Mouse (Mus musculus) spleen, adult 2 months (tissue): ENCODE results near the gene Plekhg6. TPM values are rescaled to one million over a fixed set of nuclear protein-coding genes. Genes with fewer than 3 reads are reported as not detected.

Experiments used
- DNase-seq, 2 experiments: peaks; one replicate each; pipeline versions ENCODE4 v3.0.0 to v3.0.0-alpha.2; 2012 to 2021; ENCODE audit warnings: low spot score in 2 of 2, low read depth in 1 of 2
- H3K27ac ChIP-seq: fragments of 200-500 bp; 2 replicates; pipeline ENCODE4 v1.5.1; 2012; ENCODE audit warnings: low read length, inconsistent platforms; ENCODE audit not compliant: insufficient read depth
- H3K27me3 ChIP-seq: fragments of 200-500 bp; 2 replicates; pipeline ENCODE4 v1.6.1; 2012; ENCODE audit warnings: mild to moderate bottlenecking, moderate library complexity, low read length, inconsistent platforms; ENCODE audit not compliant: control insufficient read depth, insufficient read depth
- H3K36me3 ChIP-seq: fragments of 200-500 bp; 2 replicates; pipeline ENCODE4 v1.6.1; 2012; ENCODE audit warnings: mild to moderate bottlenecking, low read length, inconsistent platforms; ENCODE audit not compliant: control insufficient read depth, insufficient read depth
- H3K4me1 ChIP-seq: fragments of 200-500 bp; 2 replicates; pipeline ENCODE4 v1.6.1; 2011; ENCODE audit warnings: inconsistent platforms; ENCODE audit not compliant: control insufficient read depth, insufficient read depth, insufficient read length
- H3K4me3 ChIP-seq: fragments of 200-500 bp; 2 replicates; pipeline ENCODE4 v1.5.1; 2011; ENCODE audit warnings: mild to moderate bottlenecking, inconsistent platforms; ENCODE audit not compliant: insufficient read depth, insufficient read length; ENCODE audit errors: extremely low read depth
- CTCF ChIP-seq: fragments of 200-500 bp; IDR thresholded peaks from 2 replicates; pipeline ENCODE4 v1.5.1; 2011; ENCODE audit warnings: mild to moderate bottlenecking, inconsistent platforms; ENCODE audit not compliant: insufficient read depth, insufficient read length, insufficient replicate concordance; ENCODE audit errors: extremely low read depth
- POLR2A ChIP-seq: fragments of 200-500 bp; IDR thresholded peaks from 2 replicates; pipeline ENCODE4 v1.6.1; 2011; ENCODE audit warnings: low read depth, low read length, inconsistent platforms
- WGBS: fragments of 180-500 bp; shearing (Covaris S2); methylation state at CpG from one replicate; pipeline ENCODE4 v1.1.7; 2018; 5-methylcytosine and 5-hydroxymethylcytosine counted together
- polyA plus RNA-seq: library from polyadenylated mRNA; depleted of rRNA; stranded (reverse); fragments of >200 nt; gene quantifications from 2 replicates; pipeline ENCODE4 v1.2.3, GENCODE M21; 2012

Gene Plekhg6
- polyA plus RNA-seq, 1 experiment = not detected

- Histone ChIP-seq H3K36me3 (no peaks in the 10 kb centered on the region; the same call in 1 of the 2 replicates), H3K4me1 (peaks cover 15% of the 10 kb centered on the region; the same call in 1 of the 2 replicates), H3K27ac (peak overlapping the region; percentile 52), H3K4me3 (no peak overlapping the region; the same call in 1 of the 2 replicates), H3K27me3 (peaks cover 3% of the 10 kb centered on the region; the same call in 1 of the 2 replicates)
- 32% methylated on average over 14 of the region's 14 CpGs for WGBS
- DNase-seq = no peak
- TF ChIP-seq CTCF (no peak), POLR2A (no peak)
Observed at GRCm38 (mm10) chr6:125354352-125355151, 26.0 kb downstream of the Plekhg6 start.

- Histone ChIP-seq H3K27ac (peak overlapping the region; percentile 61), H3K36me3 (no peaks in the 10 kb centered on the region; the same call in 1 of the 2 replicates), H3K4me1 (peaks cover 18% of the 10 kb centered on the region; the same call in 1 of the 2 replicates), H3K4me3 (no peak overlapping the region), H3K27me3 (peaks cover 4% of the 10 kb centered on the region; the same call in 1 of the 2 replicates)
- DNase-seq = no peak
- 15% methylated on average over 4 of the region's 4 CpGs for WGBS
- TF ChIP-seq CTCF = no peak
- no peak for TF ChIP-seq POLR2A
Observed at GRCm38 (mm10) chr6:125353655-125354054, 26.9 kb downstream of the Plekhg6 start.

- H3K27me3 ChIP-seq = peaks cover 4% of the 10 kb centered on the region; the same call in 1 of the 2 replicates
- no peak for TF ChIP-seq POLR2A
- no peak for TF ChIP-seq CTCF
- no peaks in the 10 kb centered on the region; the same call in 1 of the 2 replicates for H3K36me3 ChIP-seq
- DNase-seq = no peak
- peaks cover 18% of the 10 kb centered on the region; the same call in 1 of the 2 replicates for H3K4me1 ChIP-seq
- no peak overlapping the region for H3K4me3 ChIP-seq
- peak overlapping the region; percentile 61 for H3K27ac ChIP-seq
- 34% methylated on average over 11 of the region's 11 CpGs for WGBS
Observed at GRCm38 (mm10) chr6:125353221-125353620, 27.4 kb downstream of the Plekhg6 start.

GRCm38 (mm10) chr6:125352811-125353210, 27.8 kb downstream of the Plekhg6 start:
- Histone ChIP-seq H3K4me3 (no peak overlapping the region), H3K27ac (peak overlapping the region; percentile 61), H3K27me3 (peaks cover 4% of the 10 kb centered on the region; the same call in 1 of the 2 replicates), H3K4me1 (peaks cover 18% of the 10 kb centered on the region; the same call in 1 of the 2 replicates), H3K36me3 (no peaks in the 10 kb centered on the region; the same call in 1 of the 2 replicates)
- DNase-seq = no peak
- TF ChIP-seq POLR2A (no peak), CTCF (no peak)
- WGBS = 41% methylated on average over 4 of the region's 4 CpGs

- TF ChIP-seq CTCF (no peak), POLR2A (no peak)
- peak overlapping the region; percentile 13; the same call in 1 of the 2 replicates for H3K27ac ChIP-seq
- no peak for DNase-seq
- H3K4me1 ChIP-seq = peaks cover 18% of the 10 kb centered on the region; the same call in 1 of the 2 replicates
- no peaks in the 10 kb centered on the region for H3K36me3 ChIP-seq
- peaks cover 4% of the 10 kb centered on the region; the same call in 1 of the 2 replicates for H3K27me3 ChIP-seq
- WGBS = 60% methylated on average over 5 of the region's 5 CpGs
- H3K4me3 ChIP-seq = no peak overlapping the region
Observed at GRCm38 (mm10) chr6:125352046-125352384, 28.6 kb downstream of the Plekhg6 start.

GRCm38 (mm10) chr6:125351368-125352045, 29.1 kb downstream of the Plekhg6 start:
- TF ChIP-seq POLR2A (no peak), CTCF (no peak)
- H3K4me1 ChIP-seq = peaks cover 18% of the 10 kb centered on the region; the same call in 1 of the 2 replicates
- H3K36me3 ChIP-seq = no peaks in the 10 kb centered on the region
- H3K4me3 ChIP-seq = peak overlapping the region; percentile 2
- peaks cover 4% of the 10 kb centered on the region; the same call in 1 of the 2 replicates for H3K27me3 ChIP-seq
- WGBS = 55% methylated on average over 8 of the region's 8 CpGs
- no peak for DNase-seq
- peak overlapping the region; percentile 6 for H3K27ac ChIP-seq
